Mouse (Mus musculus): ENCODE data around the gene B4galnt2. TPM values are rescaled to one million over a fixed set of nuclear protein-coding genes. Genes with fewer than 3 reads are reported as not detected.

Gene B4galnt2
- polyA plus RNA-seq, 1 experiment from 2014 or later, result 44.3 TPM

DNA sequence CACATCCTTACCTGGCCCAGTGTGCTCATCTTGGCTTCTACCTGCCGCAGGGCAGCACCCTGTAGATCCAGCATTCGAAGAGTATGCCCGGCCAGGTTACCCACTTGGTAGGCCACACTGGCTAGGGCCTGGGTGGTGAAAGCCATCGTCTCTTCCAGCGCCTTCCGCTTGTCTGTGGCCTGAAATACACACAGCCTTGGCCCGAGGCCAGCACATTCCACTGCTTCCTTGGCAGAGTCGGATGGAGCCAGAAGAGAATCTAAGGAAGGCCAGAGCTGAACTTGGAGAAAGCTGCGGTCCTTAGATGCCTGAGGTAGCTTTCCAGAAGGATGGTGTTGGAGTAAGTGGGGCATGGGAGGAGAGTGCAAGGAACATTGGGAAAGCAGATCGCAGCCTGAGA, 77.6 kb downstream of the B4galnt2 start, which contains the start of gene Gngt2:
TSS of gene Gngt2 (plus strand) at position 158 of the 400 bp plus-strand sequence.
- Histone ChIP-seq H3K4me2 (ENCODE audit: low read depth, low read length) (peak within 1 kb of the TSS; percentile 17), H3K9me3 (ENCODE audit: control insufficient read depth, low read length) (no peaks in the 10 kb centered on the region), H3K9ac (ENCODE audit: low read depth, low read length) (peak within 1 kb of the TSS; percentile 30; the same call in 1 of the 2 replicates), H3K27ac (ENCODE audit: low read length) (peak within 1 kb of the TSS; percentile 37), H3K36me3 (ENCODE audit: control insufficient read depth, insufficient read depth, low read length) (no peaks in the 10 kb centered on the region), H3K4me1 (ENCODE audit: control insufficient read depth, insufficient read depth, low read length) (peaks cover 41% of the 10 kb centered on the region), H3K27me3 (replicated peaks; ENCODE audit: control insufficient read depth, insufficient read depth, low read length) (peaks cover 24% of the 10 kb centered on the region), H3K4me3 (ENCODE audit: low read length) (no peak within 1 kb of the TSS)
- WGBS, result 42% methylated on average over 10 of the region's 10 CpGs
- ATAC-seq, result peak; percentile 53

DNA sequence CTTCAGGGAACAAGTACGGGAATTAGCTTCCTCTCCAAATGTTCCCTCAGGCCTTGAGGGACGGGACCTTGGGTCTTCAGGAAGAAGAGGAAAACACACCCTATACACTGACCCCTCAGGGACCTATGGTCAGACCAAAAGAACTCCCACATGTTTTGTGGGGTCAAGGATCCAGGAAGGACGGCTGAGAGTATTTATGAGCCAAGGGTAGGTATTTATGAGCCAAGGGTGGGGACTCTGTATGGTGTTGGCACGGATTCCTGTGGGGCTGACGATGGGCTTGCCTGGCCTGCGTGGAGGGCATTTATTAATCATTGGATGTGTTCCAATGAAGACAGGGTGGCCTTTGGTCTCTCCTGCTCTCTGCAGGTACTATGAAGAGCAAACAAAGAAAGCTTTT, 78.3 kb downstream of the B4galnt2 start:
- Histone ChIP-seq H3K36me3 (ENCODE audit: control insufficient read depth, insufficient read depth, low read length) (no peaks in the 10 kb centered on the region), H3K4me3 (ENCODE audit: low read length) (no peak overlapping the region), H3K27me3 (replicated peaks; ENCODE audit: control insufficient read depth, insufficient read depth, low read length) (peaks cover 30% of the 10 kb centered on the region), H3K9ac (ENCODE audit: low read depth, low read length) (no peak overlapping the region), H3K4me1 (ENCODE audit: control insufficient read depth, insufficient read depth, low read length) (peaks cover 40% of the 10 kb centered on the region), H3K4me2 (ENCODE audit: low read depth, low read length) (peak overlapping the region; percentile 17), H3K27ac (ENCODE audit: low read length) (peak overlapping the region; percentile 37; the same call in 1 of the 2 replicates), H3K9me3 (ENCODE audit: control insufficient read depth, low read length) (no peaks in the 10 kb centered on the region)
- ATAC-seq, result peak; percentile 69
- WGBS, result 41% methylated on average over 6 of the region's 6 CpGs

GRCm38 (mm10) chr11:95835832-95836231, 78.9 kb downstream of the B4galnt2 start:
- no peak overlapping the region for H3K4me3 ChIP-seq (ENCODE audit: low read length)
- H3K27me3 ChIP-seq (replicated peaks; ENCODE audit: control insufficient read depth, insufficient read depth, low read length), result peaks cover 36% of the 10 kb centered on the region
- H3K9ac ChIP-seq (ENCODE audit: low read depth, low read length), result 0 out of 2 replicates have a peak overlapping the region, but pooled peaks have one; percentile 19
- 39% methylated on average over 6 of the region's 6 CpGs for WGBS
- ATAC-seq, result no peak
- no peaks in the 10 kb centered on the region for H3K36me3 ChIP-seq (ENCODE audit: control insufficient read depth, insufficient read depth, low read length)
- H3K4me1 ChIP-seq (ENCODE audit: control insufficient read depth, insufficient read depth, low read length), result peaks cover 46% of the 10 kb centered on the region
- H3K27ac ChIP-seq (ENCODE audit: low read length), result peak overlapping the region; percentile 37
- no peaks in the 10 kb centered on the region for H3K9me3 ChIP-seq (ENCODE audit: control insufficient read depth, low read length)
- H3K4me2 ChIP-seq (ENCODE audit: low read depth, low read length), result 0 out of 2 replicates have a peak overlapping the region, but pooled peaks have one; percentile 17

DNA sequence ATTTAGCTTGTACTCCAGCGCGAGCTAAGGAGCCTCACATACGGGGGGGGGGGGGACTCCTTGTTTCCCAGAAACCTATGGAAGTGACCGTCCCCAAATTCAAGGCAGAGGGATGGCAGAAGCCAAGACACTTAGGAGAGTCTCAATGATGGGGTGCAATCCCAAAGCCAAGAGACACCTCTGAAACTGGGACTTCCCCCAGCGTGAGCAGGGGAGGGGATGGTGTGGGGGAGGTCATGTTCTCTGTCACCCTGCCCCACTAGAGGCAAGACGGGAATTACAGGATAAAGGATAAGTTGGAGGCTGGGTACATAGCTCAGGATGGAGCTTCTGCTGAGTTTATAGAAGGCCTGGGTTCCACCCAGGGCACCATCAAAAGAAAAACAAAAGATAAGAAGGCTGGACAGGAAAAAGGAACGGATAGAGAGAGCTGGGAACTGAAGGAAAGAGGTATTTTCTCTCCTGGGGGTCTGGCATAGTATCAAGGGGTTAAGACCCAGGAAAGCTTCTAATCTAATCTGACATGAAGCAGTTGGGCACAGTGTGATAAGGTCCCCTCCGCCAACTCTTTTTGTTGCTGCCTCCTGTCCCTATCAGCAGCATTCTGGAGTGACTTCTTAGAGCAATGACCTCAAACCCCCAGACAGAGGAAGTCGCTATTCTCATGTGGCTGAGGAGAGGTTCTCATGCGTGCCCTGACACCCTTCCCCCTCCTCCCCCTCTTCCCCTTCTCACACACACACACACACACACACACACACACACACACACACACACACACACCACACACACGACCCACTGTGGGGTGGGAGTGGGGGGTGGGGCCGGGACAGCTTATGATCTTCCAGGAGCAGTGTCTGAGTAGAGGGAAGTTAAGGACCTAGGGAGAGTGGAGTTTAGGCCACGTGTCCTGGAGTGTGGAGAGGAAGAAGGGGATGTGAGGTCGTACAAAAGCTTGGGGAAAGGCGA, 79.7 kb downstream of the B4galnt2 start:
- no peaks in the 10 kb centered on the region for H3K9me3 ChIP-seq (ENCODE audit: control insufficient read depth, low read length)
- H3K4me3 ChIP-seq (ENCODE audit: low read length), result no peak overlapping the region
- no peaks in the 10 kb centered on the region for H3K36me3 ChIP-seq (ENCODE audit: control insufficient read depth, insufficient read depth, low read length)
- H3K4me2 ChIP-seq (ENCODE audit: low read depth, low read length), result no peak overlapping the region
- H3K27ac ChIP-seq (ENCODE audit: low read length), result peak overlapping the region; percentile 37; the same call in 1 of the 2 replicates
- 27% methylated on average over 15 of the region's 15 CpGs for WGBS
- H3K4me1 ChIP-seq (ENCODE audit: control insufficient read depth, insufficient read depth, low read length), result peaks cover 53% of the 10 kb centered on the region
- ATAC-seq, result no peak
- peaks cover 44% of the 10 kb centered on the region for H3K27me3 ChIP-seq (replicated peaks; ENCODE audit: control insufficient read depth, insufficient read depth, low read length)
- H3K9ac ChIP-seq (ENCODE audit: low read depth, low read length), result 0 out of 2 replicates have a peak overlapping the region, but pooled peaks have one; percentile 19

DNA sequence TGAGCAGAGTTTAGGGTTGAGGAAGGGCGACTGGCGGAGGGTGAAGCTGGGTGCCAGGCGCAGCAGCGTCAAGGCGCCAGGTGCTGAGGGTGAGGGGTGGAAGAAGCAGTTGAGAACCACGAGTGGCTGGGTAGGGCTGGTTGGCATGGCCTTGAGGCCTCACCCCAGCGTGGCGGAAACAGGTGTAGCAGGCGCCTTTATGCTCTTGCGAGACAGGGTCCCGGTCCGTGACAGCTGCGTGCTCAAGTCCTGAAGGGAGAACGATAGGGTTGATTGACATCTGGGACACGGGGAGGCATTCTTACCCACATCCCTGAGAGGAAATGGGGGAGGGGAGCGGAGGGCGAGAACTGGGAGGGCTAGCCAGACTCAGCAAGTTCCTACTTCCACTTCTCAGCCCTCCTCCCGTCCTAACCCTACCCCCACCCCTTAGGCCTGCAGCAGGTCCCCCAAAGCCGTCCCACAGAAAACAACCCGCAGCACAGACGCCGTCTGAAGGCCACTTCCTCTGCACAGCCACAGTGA, 80.5 kb downstream of the B4galnt2 start:
- Histone ChIP-seq H3K27me3 (replicated peaks; ENCODE audit: control insufficient read depth, insufficient read depth, low read length) (peaks cover 50% of the 10 kb centered on the region), H3K4me1 (ENCODE audit: control insufficient read depth, insufficient read depth, low read length) (peaks cover 53% of the 10 kb centered on the region), H3K27ac (ENCODE audit: low read length) (no peak overlapping the region), H3K4me2 (ENCODE audit: low read depth, low read length) (peak overlapping the region; percentile 34), H3K9ac (ENCODE audit: low read depth, low read length) (no peak overlapping the region), H3K4me3 (ENCODE audit: low read length) (peak overlapping the region; percentile 1; the same call in 1 of the 2 replicates), H3K36me3 (ENCODE audit: control insufficient read depth, insufficient read depth, low read length) (no peaks in the 10 kb centered on the region), H3K9me3 (ENCODE audit: control insufficient read depth, low read length) (no peaks in the 10 kb centered on the region)
- 11% methylated on average over 19 of the region's 22 CpGs for WGBS
- peak; percentile 10; the same call in 1 of the 2 replicates for ATAC-seq

DNA sequence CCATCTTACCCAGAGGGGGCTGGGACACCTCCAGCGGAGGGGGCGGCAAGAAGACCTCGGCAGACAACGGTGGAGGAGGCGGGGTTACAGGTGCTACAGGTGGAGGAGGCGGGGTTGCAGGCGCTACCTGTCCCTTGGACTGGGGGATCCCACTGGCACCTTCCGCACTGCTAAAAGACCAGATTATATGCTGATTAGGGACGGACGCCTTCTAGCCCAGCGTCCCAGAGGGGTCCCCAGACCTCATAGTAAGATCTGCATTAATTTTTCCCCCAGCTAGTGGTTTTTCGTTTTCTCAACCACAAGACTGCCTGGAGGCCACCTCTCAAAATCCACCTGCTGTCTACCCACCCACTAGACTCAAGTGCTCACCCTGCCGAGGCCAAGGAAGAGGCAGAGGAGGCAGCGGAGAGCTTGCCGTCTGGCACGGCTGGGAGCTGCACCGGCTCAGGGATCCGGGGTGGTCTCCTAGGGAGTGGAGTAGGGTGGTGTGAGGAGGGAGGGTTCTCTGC, 81.0 kb downstream of the B4galnt2 start:
- no peak overlapping the region for H3K9ac ChIP-seq (ENCODE audit: low read depth, low read length)
- WGBS, result 17% methylated on average over 18 of the region's 18 CpGs
- H3K27ac ChIP-seq (ENCODE audit: low read length), result no peak overlapping the region
- no peaks in the 10 kb centered on the region for H3K9me3 ChIP-seq (ENCODE audit: control insufficient read depth, low read length)
- H3K27me3 ChIP-seq (replicated peaks; ENCODE audit: control insufficient read depth, insufficient read depth, low read length), result peaks cover 55% of the 10 kb centered on the region
- H3K4me2 ChIP-seq (ENCODE audit: low read depth, low read length), result peak overlapping the region; percentile 34
- no peaks in the 10 kb centered on the region for H3K36me3 ChIP-seq (ENCODE audit: control insufficient read depth, insufficient read depth, low read length)
- H3K4me3 ChIP-seq (ENCODE audit: low read length), result peak overlapping the region; percentile 1; the same call in 1 of the 2 replicates
- ATAC-seq, result no peak
- H3K4me1 ChIP-seq (ENCODE audit: control insufficient read depth, insufficient read depth, low read length), result peaks cover 53% of the 10 kb centered on the region

- no peak overlapping the region for H3K4me3 ChIP-seq (ENCODE audit: low read length)
- 0 out of 2 replicates have a peak overlapping the region, but pooled peaks have one; percentile 34 for H3K4me2 ChIP-seq (ENCODE audit: low read depth, low read length)
- H3K9ac ChIP-seq (ENCODE audit: low read depth, low read length), result no peak overlapping the region
- peaks cover 59% of the 10 kb centered on the region for H3K27me3 ChIP-seq (replicated peaks; ENCODE audit: control insufficient read depth, insufficient read depth, low read length)
- no peaks in the 10 kb centered on the region for H3K9me3 ChIP-seq (ENCODE audit: control insufficient read depth, low read length)
- WGBS, result 34% methylated on average over 8 of the region's 8 CpGs
- H3K4me1 ChIP-seq (ENCODE audit: control insufficient read depth, insufficient read depth, low read length), result peaks cover 53% of the 10 kb centered on the region
- no peak overlapping the region for H3K27ac ChIP-seq (ENCODE audit: low read length)
- no peak for ATAC-seq
- no peaks in the 10 kb centered on the region for H3K36me3 ChIP-seq (ENCODE audit: control insufficient read depth, insufficient read depth, low read length)
Observed at GRCm38 (mm10) chr11:95833006-95833570, 81.6 kb downstream of the B4galnt2 start.

- 59% methylated on average over 18 of the region's 18 CpGs for WGBS
- Histone ChIP-seq H3K4me2 (ENCODE audit: low read depth, low read length) (no peak overlapping the region), H3K36me3 (ENCODE audit: control insufficient read depth, insufficient read depth, low read length) (no peaks in the 10 kb centered on the region), H3K9ac (ENCODE audit: low read depth, low read length) (no peak overlapping the region), H3K4me1 (ENCODE audit: control insufficient read depth, insufficient read depth, low read length) (peaks cover 50% of the 10 kb centered on the region), H3K9me3 (ENCODE audit: control insufficient read depth, low read length) (no peaks in the 10 kb centered on the region), H3K27ac (ENCODE audit: low read length) (no peak overlapping the region), H3K27me3 (replicated peaks; ENCODE audit: control insufficient read depth, insufficient read depth, low read length) (peaks cover 61% of the 10 kb centered on the region), H3K4me3 (ENCODE audit: low read length) (no peak overlapping the region)
- no peak for ATAC-seq
Observed at GRCm38 (mm10) chr11:95832129-95833005, 82.3 kb downstream of the B4galnt2 start.

Data from intestine, embryonic 16.5 days (tissue).